Mouse (Mus musculus): ENCODE measurements around the gene Plaur. TPM values are rescaled to one million over a fixed set of nuclear protein-coding genes. Genes with fewer than 3 reads are reported as not detected.
A peak's percentile ranks its signal among the peaks of the same experiment; 100 is the strongest.

Gene Plaur
- polyA plus RNA-seq, 1 experiment: 10.6 TPM

DNA sequence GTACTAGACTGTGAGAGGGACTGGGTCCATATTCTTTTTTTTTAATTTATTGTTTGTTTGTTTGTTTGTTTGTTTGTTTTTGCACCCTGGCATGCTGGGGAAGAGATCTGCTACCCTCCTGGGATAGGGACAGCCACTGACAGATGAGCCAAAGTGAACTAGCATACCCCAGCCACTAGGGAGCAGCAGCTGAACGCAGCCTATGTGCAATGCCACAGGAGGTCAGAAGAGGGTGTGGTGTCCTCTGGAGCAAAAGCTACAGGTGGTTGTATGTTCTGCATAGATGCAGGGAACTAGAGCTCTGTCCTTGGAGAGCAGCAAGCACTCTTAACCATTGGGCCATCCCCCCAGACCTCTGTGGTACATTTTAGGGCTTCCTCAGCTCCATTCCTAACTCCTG lies 20.5 kb upstream of the Plaur start:
- DNase-seq (ENCODE audit: low read depth, low spot score): no peak
- 10% methylated on average over 1 of the region's 1 CpGs for WGBS

DNA sequence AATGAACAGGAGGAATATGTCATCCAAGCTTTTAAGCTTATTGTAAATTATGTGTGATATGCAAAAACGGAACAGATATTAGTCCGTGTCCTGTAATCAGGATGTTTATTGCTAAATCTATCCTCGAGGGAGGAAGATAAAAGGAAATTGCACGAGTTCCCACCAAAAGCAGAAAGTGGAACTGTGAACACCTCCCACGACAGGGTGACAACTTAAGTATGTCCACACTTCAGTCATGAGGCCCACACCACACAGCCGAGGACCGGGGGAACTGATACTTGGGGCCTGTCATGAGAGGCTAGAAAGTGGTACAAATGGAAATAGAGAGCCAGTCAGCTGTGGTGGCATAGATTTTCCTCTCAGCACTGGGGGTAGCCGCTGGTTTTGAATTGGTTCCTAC lies 20.0 kb upstream of the Plaur start:
- DNase-seq (ENCODE audit: low read depth, low spot score): no peak
- 59% methylated on average over 8 of the region's 8 CpGs for WGBS

DNA sequence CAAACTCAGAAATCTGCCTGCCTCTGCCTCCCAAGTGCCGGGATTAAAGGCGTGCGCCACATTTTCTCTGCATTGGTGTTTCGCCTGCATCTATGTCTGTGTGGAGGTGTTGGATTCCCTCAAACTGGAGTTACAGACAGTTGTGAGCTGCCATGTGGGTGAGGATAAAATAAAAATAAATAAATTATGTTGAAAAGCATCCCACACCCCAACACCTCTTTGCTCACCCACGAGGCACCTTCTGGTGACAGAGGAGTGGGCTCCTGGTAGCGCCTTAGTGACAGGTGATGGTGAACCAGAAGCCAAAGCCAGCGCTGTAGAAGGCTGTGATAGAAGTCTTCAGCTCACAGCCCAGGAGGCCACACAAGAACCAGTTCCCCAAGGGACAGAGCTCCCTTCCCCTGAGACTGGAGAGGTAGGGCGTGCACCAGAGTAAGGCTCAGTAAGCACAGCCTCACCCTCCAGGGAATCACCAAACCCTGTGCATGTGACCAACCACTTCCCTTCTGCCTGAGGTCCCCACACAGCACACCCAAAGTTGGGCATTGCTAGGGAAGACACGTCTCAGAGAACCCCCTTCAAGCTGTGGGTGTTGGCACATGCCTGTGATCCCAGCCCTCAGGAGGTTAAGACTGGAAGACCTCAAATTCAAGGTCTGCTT lies 16.9 kb upstream of the Plaur start:
- 81% methylated on average over 9 of the region's 9 CpGs for WGBS
- DNase-seq (ENCODE audit: low read depth, low spot score): no peak

DNA sequence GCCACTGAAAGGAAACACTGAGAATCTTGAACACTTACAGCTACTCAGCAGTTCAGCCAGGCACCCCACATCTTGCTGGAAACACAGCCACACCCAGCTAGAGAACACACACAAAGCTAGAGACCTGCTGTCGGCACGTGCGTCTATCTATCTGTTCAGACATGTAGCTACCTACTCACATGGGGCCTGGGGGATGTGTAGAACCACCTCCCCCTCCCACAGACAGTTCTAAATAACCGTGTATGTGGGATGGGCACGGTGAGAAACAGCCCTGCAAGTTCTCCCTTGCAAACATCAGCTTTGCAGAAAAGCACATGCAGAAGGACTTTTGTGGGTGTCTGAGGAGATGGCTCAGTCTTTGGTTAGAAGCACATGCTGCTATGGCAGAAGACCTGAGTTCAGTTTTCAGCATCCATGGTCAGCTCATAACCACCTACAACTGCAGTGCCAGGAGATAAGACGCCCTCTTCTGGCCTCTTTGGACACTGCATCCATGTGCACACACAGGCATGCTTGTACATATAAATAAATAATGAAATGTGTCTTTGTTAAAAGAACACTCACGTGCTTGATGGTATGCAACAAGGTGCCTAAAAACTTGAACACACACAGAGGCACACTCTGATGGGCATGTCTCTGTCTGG lies 15.5 kb upstream of the Plaur start:
- DNase-seq (ENCODE audit: low read depth, low spot score): no peak
- 45% methylated on average over 7 of the region's 7 CpGs for WGBS

DNA sequence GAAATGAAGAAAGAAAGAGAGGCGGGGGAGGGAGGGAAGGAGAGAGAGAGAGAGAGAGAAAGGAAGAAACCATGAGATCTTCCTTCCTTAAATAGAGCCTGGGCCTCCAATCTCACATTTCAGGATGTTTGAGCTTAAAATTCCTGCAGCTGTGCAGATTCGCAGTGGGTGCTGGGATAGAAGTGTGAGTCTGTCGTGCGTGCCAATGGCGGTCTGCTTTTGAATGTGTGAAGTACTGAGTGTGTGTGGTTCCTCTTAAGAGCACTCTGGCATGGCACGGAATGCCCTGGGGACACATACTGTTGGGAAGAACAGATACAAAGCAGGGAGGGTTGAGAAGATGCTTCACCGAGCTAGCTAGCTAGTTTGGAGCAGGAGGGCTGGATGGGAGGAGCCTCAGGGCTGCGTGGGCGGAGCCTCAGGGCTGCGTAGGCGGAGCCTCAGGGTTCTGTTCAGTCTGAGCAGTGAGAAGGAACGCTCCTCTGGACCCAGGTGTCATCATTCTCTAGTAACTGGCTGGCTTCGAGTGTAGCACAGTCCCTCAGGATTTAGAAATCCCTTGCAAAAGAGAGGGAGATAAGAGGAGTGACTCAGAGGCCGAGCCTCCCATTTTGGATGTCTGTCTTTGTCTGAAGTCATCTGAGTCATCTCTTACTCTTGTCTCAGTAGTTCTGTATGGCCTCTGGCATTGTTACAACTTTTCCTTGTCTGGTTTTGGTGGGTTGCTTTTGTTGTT lies 13.3 kb upstream of the Plaur start:
- no peak for DNase-seq (ENCODE audit: low read depth, low spot score)
- 49% methylated on average over 14 of the region's 14 CpGs for WGBS

DNA sequence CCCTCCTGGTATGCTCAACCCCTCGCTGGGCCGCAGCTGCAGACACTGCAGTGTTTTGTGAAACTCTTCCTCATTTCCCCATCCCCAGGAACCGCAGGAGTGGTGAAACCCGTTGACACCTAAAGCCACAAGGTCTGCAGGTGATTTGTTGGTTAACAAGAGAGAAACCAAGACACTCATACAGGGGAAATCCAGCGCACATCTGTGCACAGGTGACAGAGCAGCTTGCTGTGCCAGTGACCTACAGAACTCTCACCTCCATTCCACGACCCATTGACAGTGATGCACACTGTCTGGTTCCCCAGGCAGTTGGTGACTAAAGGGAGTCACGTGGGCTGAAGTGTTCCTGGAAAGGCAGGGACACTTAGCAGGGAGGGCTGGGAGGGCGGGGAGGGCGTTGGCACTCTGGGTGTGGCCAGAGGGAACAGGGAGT lies 11.7 kb upstream of the Plaur start:
- DNase-seq (ENCODE audit: low read depth, low spot score): no peak
- WGBS: 27% methylated on average over 9 of the region's 9 CpGs

DNA sequence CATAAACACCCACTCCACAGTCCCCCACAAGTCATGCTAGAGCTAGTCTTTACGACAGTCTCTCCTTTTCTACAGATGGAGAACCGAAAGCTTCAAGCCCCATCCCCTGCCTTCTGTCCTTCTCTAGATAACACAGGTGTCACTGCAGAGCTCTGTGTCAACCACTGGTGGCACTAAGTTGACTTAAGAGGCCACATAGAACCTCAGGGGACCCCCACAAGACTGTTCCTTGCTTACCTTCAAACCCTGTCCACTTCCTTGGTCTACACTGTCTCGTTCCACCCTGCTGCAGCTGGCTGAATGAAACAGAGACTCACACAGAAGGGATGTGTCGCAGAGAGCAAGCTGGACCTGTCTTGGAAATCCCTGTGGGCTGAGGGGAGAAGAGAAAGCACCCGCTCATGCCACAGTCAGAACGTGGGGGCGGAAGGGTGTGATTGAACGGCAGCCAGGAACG lies 10.4 kb upstream of the Plaur start, which contains the start of gene Irgc1:
Irgc1 (minus strand) TSS at position 443 of the 457 bp plus-strand sequence.
- 60% methylated on average over 9 of the region's 9 CpGs for WGBS
- no peak for DNase-seq (ENCODE audit: low read depth, low spot score)

DNA sequence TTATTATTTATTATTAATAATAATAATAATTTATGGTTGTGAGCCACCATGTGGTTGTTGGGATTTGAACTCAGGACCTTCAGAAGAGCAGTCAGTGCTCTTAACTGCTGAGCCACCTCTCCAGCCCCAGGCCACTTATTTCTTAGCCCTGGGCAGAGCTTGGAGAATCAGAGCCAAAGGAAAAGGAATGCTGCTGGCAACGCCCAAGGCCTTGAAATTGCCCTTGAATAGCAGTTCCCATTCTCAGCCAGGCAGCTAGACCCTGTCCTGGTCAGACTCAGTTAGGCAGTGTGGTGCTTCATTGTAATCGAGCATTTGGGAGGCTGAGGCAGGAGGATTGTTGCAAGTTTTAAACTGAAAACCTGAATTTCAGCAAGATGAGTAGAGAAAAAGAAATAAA lies 8.1 kb upstream of the Plaur start:
- 45% methylated on average over 2 of the region's 2 CpGs for WGBS
- DNase-seq (ENCODE audit: low read depth, low spot score): no peak

DNA sequence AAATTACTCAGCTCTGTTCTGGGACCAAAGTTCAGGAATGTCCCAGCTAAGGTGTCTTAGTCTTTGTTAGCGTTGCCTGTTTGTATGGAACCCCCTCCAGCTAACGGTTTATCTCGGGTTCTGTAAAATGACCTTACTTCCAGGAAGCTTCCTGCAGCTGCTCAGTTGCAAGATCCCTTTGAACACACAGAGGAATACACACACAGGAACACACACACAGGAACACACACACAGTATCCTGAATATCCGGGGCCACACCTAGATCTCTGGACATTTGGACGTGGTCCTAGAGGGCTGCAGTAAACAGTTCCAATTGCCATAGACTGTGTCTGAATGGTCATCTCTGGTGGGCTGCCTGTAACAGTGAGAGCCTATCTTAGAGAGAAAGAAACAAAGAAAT lies 6.6 kb upstream of the Plaur start:
- 46% methylated on average over 5 of the region's 5 CpGs for WGBS
- no peak for DNase-seq (ENCODE audit: low read depth, low spot score)

DNA sequence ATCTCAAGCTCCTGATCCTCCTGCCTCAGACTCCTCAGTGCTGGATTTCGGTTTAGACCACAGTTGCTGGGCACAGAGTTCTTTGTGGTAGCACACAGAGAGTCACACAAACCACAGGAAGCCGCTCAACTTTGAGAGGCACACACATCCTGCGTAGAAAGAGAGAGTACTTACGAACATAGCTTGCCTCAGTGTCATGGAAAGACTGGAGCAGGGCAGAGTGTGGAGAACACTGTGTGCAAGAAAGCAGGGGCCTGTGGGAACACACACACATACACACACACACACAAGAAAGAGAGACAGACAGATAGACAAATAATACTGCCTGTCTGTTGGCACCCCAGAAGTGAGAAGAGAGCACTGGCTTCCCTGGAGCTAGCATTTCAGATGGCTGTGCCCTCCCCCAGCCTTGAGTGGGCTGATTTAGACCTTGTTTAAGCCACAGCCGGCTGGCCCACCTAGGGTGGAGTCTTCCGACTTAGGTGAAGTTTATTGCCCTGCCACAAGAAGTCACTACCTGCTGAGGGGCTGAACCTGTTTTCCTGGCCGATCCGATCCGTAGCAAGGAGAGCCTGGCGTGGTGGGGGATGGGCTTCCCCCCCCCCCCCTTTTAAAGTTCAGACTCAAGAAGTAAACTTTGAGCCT lies 4.4 kb upstream of the Plaur start:
- 42% methylated on average over 10 of the region's 10 CpGs for WGBS
- no peak for DNase-seq (ENCODE audit: low read depth, low spot score)

DNA sequence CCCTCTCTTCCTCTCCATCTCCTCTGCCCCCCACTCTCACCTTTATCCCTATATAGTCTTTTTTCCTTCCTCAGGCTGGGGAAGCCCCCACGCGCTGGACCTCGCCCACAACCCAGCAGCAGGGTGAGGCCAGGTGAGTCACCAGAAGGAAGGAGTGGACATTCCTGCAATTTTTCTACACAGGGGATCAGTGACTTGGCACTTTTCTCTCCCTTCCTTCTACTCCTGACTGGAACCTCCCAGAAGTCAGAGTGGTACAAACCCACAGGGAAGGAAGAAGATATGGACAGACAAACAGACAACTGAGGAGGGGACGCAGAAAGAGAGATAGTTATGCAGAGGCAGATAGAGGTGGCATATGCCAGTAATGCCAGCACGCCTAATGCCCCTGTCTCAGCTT lies 2.8 kb upstream of the Plaur start:
- WGBS: 29% methylated on average over 5 of the region's 5 CpGs
- DNase-seq (ENCODE audit: low read depth, low spot score): no peak

DNA sequence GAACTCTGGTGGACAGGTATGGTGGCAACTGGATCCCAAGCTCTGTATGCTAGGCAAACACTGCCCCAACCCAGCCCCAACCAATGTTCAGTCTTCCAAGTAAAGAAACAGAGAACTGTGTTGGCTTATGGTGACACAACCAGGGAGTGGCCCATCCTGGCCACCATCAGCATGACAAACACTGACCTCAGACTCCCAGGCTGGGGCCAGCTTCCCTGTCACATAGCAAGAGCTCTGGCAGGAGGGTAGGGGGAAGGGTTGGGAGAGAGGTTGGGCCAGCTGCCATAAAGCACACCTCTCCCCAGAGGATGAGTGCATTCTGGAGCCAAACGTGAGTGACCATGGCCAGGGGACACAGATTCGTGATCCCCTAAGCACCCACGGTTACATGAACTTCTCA lies 2.4 kb upstream of the Plaur start:
- 10% methylated on average over 3 of the region's 3 CpGs for WGBS
- DNase-seq (ENCODE audit: low read depth, low spot score): peak; percentile 60

DNA sequence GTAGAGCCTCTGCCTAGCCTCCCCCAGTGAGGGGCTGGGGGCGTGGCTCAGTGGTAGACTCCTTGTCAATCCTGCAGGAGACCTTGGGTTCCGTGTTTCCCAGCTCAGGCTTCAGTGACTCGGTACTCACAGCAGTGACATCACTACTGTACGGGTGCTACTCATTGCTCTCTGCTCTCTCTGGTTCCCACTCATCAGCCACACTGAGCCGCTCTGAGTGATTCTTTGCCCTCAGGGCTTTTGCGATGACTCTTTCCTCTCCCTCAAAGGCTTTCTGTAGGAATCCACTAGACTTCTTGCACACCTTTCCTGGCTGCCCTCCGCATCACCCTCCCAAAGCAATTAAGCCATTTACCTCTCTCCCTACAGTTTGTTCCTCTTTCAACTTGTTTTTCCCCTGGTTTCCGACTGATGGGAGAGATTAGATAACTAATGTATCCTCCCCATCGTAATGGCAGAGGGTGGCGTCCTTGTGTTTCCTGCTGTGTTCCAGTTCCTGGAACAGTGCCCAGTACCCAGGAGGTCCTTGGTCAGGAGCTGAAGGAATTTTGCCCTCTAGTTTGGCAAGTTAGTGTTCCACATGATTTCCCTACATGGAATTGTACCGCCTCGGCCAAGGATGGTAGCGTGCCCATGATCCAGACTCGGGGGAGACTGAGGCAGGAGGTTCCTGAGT lies 770 bp upstream of the Plaur start:
- no peak for DNase-seq (ENCODE audit: low read depth, low spot score)
- WGBS: 20% methylated on average over 14 of the region's 14 CpGs

DNA sequence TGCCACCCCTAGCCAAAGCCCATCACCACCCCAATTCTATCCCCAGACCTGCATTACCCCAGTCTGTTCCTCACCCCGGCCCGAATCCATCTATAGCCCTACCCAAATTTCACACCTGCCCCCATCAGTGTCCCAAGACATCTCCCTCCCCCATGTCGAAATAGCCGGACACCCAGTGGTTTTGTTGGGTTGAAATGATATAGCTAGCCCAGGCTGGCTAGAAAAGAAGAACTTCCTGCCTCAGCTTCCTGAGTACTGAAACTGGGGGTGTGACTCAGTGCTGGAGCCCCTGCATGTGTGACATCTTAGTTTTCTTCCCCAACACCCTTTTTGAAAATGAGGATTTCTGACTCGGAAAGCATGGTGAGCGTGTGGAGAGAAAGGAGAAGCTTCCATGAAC lies 4.6 kb downstream of the Plaur start:
- WGBS: 89% methylated on average over 6 of the region's 6 CpGs
- DNase-seq (ENCODE audit: low read depth, low spot score): no peak

DNA sequence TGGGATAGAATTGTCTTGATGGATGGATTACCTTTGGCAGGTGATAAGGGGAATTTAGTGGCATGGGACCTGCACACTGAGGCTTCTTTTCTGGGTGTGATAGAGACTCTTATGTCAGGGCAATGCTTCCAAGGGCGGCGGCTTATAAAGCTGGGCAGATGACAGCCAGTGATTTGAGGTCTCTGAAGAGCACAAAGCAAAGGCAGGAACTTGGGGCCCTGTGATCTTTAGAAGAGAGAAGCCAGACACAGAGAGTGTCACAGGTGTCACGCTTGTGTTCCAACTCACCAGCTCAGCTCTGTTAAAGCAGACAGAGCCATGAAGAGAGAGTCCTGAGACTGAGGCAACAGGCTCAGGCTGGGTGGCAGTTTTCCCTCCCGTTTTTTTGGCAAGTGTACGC lies 5.6 kb downstream of the Plaur start:
- DNase-seq (ENCODE audit: low read depth, low spot score): no peak
- WGBS: 81% methylated on average over 5 of the region's 5 CpGs

DNA sequence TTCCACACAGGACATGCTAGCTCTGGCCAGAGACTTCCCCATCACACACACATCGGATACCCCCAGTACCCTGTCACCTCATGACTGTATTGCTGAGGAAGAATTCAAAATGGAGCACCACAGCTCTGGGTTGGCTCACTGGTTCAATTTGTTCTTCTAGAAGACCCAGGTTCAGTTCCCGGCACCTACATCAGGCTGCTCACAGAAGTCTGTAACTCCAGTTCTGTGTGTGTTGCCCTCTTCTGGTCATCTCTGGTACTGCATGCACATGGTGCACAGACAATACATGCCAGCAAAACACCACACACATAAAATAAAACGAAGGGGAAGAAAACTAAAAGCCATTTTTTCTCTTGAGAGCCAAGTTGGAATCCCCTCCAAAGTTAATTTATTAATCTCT lies 6.8 kb downstream of the Plaur start:
- no peak for DNase-seq (ENCODE audit: low read depth, low spot score)
- WGBS: 89% methylated on average over 3 of the region's 3 CpGs

DNA sequence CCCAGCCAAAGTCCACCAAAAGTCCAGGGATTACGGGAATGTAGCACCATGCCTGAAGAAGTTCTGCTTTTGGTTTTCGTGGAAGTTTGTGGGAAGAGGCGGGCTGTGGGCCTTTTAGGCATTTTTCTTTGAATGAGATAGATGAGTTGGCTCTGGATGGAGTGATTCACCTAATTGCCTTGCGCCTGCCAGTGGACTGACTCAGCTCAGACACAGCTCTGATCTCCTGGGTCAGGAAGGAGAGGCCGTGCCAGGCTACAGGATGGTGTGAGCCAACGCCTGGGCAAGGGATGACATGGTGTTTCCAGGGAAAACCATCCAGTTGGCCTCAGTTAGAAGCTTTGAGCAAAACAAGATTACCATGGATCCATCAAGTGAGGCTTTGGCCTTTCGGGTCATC lies 8.1 kb downstream of the Plaur start:
- WGBS: 79% methylated on average over 7 of the region's 7 CpGs
- no peak for DNase-seq (ENCODE audit: low read depth, low spot score)

DNA sequence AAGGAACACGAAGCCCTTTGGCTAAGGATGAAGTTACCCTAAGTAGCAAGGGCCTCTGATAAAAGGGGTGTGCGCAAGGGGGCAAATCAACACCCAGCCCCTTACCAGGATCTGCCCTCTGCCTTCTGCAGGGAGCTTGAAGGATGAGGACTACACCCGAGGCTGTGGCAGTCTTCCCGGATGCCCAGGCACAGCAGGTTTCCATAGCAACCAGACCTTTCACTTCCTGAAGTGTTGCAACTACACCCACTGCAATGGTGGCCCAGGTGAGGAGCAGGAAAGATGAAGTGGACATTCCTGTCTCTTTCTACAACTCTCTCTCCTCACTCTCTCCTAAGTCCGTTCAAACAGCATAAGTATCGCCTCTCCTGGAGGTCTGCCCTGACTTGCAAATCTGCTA lies 10.2 kb downstream of the Plaur start:
- WGBS: 72% methylated on average over 6 of the region's 6 CpGs
- DNase-seq (ENCODE audit: low read depth, low spot score): no peak

DNA sequence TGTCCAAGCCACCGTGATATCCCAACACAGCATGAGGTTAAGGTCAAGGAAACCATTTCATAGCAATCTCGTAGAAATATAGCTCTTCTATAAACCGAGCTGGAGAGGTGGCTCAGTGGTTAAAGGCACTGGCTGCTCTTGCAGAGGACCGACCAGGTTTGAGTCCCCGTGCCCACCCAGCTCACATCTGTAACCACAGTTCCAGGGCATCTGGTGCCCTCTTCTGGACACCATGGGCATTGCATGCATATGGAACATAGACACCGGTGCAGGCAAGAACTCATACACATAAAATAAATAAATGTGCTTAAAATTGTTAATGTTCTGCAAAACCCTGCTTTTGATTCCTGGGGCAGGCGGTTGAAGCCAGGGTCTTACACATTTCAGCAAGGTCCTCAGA lies 10.7 kb downstream of the Plaur start:
- WGBS: 83% methylated on average over 7 of the region's 7 CpGs
- DNase-seq (ENCODE audit: low read depth, low spot score): no peak

Measured in large intestine, adult 2 months (tissue).